8 mouse cellular contexts compared by ENCODE assay signal in genomic region chrX:102251937-102252860, GRCm38 (mm10). TPM values are rescaled to one million over a fixed set of nuclear protein-coding genes. Genes with fewer than 3 reads are reported as not detected.
A peak's percentile ranks its signal among the peaks of the same experiment; 100 is the strongest.
DNase-seq lines count a peak whose midpoint lies in the region; ATAC-seq and TF ChIP-seq lines count a peak whose summit lies in the region.

Gene Cited1 (minus strand): TSS chrX:102252181.

- no peaks in the 10 kb centered on the region for H3K9me3 ChIP-seq in hindbrain, embryonic 12.5 days (replicated peaks)

- no peak for TF ChIP-seq CTCF in cerebellum, adult 2 months (IDR thresholded peaks at IDR 0.05; ENCODE audit: borderline replicate concordance, insufficient read depth, low read depth, low read length)

- H3K4me3 ChIP-seq in cerebellum, adult 2 months (replicated peaks; ENCODE audit: insufficient read depth, low read depth, low read length): peak within 1 kb of the TSS; percentile 63
- H3K4me3 ChIP-seq in hindbrain, embryonic 12.5 days: peak within 1 kb of the TSS; percentile 54

- ATAC-seq in hindbrain, embryonic 12.5 days (ENCODE audit: low FRiP score): peak; percentile 94

- peak; percentile 73 for DNase-seq in Muller cell, postnatal 12 days (ENCODE audit: inconsistent ontology term)
- DNase-seq in cerebellum, adult 2 months: peak; percentile 68 to 70
- peak; percentile 22 to 57 for DNase-seq in frontal cortex, adult 2 months (ENCODE audit: extremely low spot score in 1 of 2, low spot score in 1 of 2)
- DNase-seq in layer of hippocampus, postnatal 25 days (ENCODE audit: extremely low spot score in 1 of 2, low spot score in 1 of 2): peak; percentile 16 to 22
- peak; percentile 64 for DNase-seq in lung, postnatal 10 days
- peak; percentile 93 for DNase-seq in retina, postnatal 1 day
- DNase-seq in urinary bladder, postnatal 25 days (ENCODE audit: low spot score): peak; percentile 13

- H3K4me2 ChIP-seq in hindbrain, embryonic 12.5 days (replicated peaks): peak within 1 kb of the TSS; percentile 82

- H3K27me3 ChIP-seq in cerebellum, adult 2 months (ENCODE audit: control insufficient read depth, insufficient read depth, low read length): no peaks in the 10 kb centered on the region
- peaks cover 66% of the 10 kb centered on the region for H3K27me3 ChIP-seq in hindbrain, embryonic 12.5 days

- no peak for TF ChIP-seq POLR2A in cerebellum, adult 2 months (IDR thresholded peaks at IDR 0.05; ENCODE audit: borderline replicate concordance, insufficient read depth, low read length)

- no peak within 1 kb of the TSS for H3K27ac ChIP-seq in cerebellum, adult 2 months (ENCODE audit: insufficient read depth, low read length)
- H3K27ac ChIP-seq in hindbrain, embryonic 12.5 days: no peak within 1 kb of the TSS

- no peaks in the 10 kb centered on the region for H3K4me1 ChIP-seq in cerebellum, adult 2 months (ENCODE audit: control insufficient read depth, insufficient read depth, low read length)
- no peaks in the 10 kb centered on the region for H3K4me1 ChIP-seq in hindbrain, embryonic 12.5 days

- no peaks in the 10 kb centered on the region for H3K36me3 ChIP-seq in hindbrain, embryonic 12.5 days

- H3K9ac ChIP-seq in hindbrain, embryonic 12.5 days: peak within 1 kb of the TSS; percentile 57

- WGBS in cerebellum, adult 2 months: 6% methylated on average over 44 of the region's 44 CpGs
- 23% methylated on average over 42 of the region's 44 CpGs for WGBS in hindbrain, embryonic 12.5 days

RNA-seq across cellular contexts. Expression of gene Cited1, which starts in this region (rescaled TPM):
- 11.4 and 13.2 TPM in 2 replicates for polyA plus RNA-seq in cerebellum, adult 2 months (2012; rRNA removed)
- 7.1 and 8.7 TPM in 2 replicates for polyA plus RNA-seq in frontal cortex, adult 2 months (2012; rRNA removed)
- polyA plus RNA-seq in hindbrain, embryonic 12.5 days (2016; fragmentation: Nextera tagmentation; extraction: Ambion mirVana): 11.0 and 17.5 TPM in 2 replicates
- total RNA-seq in layer of hippocampus, postnatal 25 days (2021): 1 to 10 TPM; 1.1 to 2.0 TPM

Comparison
In these comparisons a context has a peak if more than half of its experiments do, and no peak if none do; other contexts are left out.
1. DNase-seq: peak in every context shown above with its lines; median percentile 93 in retina, postnatal 1 day; 73 in Muller cell, postnatal 12 days; 69 in cerebellum, adult 2 months; 64 in lung, postnatal 10 days; 40 in frontal cortex, adult 2 months; 19 in layer of hippocampus, postnatal 25 days; 13 in urinary bladder, postnatal 25 days.